Mouse (Mus musculus): ENCODE measurements around the gene B3gnt4. TPM values are rescaled to one million over a fixed set of nuclear protein-coding genes. Genes with fewer than 3 reads are reported as not detected.

Gene B3gnt4
- 1 to 10 TPM in 1 of 2 experiments, under 1 TPM in 1; 0.95 to 1.1 TPM for total RNA-seq (2021)
- long read RNA-seq, experiment 1, partial matches to known transcripts = 0 of 1 reads
- long read RNA-seq, experiment 1, other reads (novel, unspliced or antisense) = 0 of 1 reads
- long read RNA-seq, experiment 2, partial matches to known transcripts = 0 of 1 reads
- long read RNA-seq, experiment 2, other reads (novel, unspliced or antisense) = 0 of 1 reads

GRCm38 (mm10) chr5:123510160-123510559 is at the start of gene B3gnt4:
TSS of gene B3gnt4 (plus strand) at chr5:123510460.
- no peak for TF ChIP-seq CTCF (IDR thresholded peaks at IDR 0.05)
- intact Hi-C loops (cut with DNase I) = no loop called here
- DNase-seq (ENCODE audit: extremely low spot score in 1 of 2, low spot score in 2 of 2) = no peak
- Histone ChIP-seq H3K27ac (no peak within 1 kb of the TSS), H3K4me3 (no peak within 1 kb of the TSS)

DNA sequence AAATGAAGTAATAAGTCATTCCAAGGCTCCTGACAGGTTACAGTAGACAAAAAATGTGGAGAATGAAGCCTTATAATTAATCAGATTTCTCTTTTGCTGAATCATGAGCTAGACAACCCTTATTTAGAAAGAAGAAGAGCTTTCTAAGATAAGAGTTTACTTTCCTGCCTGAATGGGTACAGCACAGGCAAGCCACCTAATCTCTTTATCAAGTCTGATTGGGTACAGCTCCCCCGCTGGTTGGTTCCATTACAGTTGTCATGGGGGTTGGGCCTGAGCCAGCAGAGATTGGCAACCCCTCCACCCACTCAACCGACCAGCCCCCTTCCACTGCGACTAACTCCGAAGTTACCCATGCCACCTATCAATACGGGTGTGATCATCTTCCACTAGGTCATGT is 48.8 kb upstream of the B3gnt4 start:
- no peak for DNase-seq (ENCODE audit: extremely low spot score in 1 of 2, low spot score in 2 of 2)
- H3K4me3 ChIP-seq = no peak overlapping the region
- intact Hi-C loops (cut with DNase I) = no loop called here
- no peak overlapping the region for H3K27ac ChIP-seq
- TF ChIP-seq CTCF (IDR thresholded peaks at IDR 0.05) = no peak

- intact Hi-C loops (cut with DNase I) = no loop called here
- DNase-seq (ENCODE audit: extremely low spot score in 1 of 2, low spot score in 2 of 2) = no peak
- no peak for TF ChIP-seq CTCF (IDR thresholded peaks at IDR 0.05)
- no peak overlapping the region for H3K27ac ChIP-seq
- H3K4me3 ChIP-seq = no peak overlapping the region
Measured at GRCm38 (mm10) chr5:123464638-123465037, 45.6 kb upstream of the B3gnt4 start.

GRCm38 (mm10) chr5:123470784-123471400 is 39.4 kb upstream of the B3gnt4 start:
- Histone ChIP-seq H3K27ac (no peak overlapping the region), H3K4me3 (no peak overlapping the region)
- DNase-seq (ENCODE audit: extremely low spot score in 1 of 2, low spot score in 2 of 2) = no peak
- intact Hi-C loops (cut with DNase I) = no loop called here
- TF ChIP-seq CTCF (IDR thresholded peaks at IDR 0.05) = no peak

- intact Hi-C loops (cut with DNase I) = no loop called here
- no peak for TF ChIP-seq CTCF (IDR thresholded peaks at IDR 0.05)
- Histone ChIP-seq H3K27ac (no peak overlapping the region), H3K4me3 (no peak overlapping the region)
- no peak for DNase-seq (ENCODE audit: extremely low spot score in 1 of 2, low spot score in 2 of 2)
Measured at GRCm38 (mm10) chr5:123473817-123474216, 36.4 kb upstream of the B3gnt4 start.

- Histone ChIP-seq H3K4me3 (no peak overlapping the region), H3K27ac (no peak overlapping the region)
- TF ChIP-seq CTCF (IDR thresholded peaks at IDR 0.05) = no peak
- intact Hi-C loops (cut with DNase I) = no loop called here
- no peak for DNase-seq (ENCODE audit: extremely low spot score in 1 of 2, low spot score in 2 of 2)
Measured at GRCm38 (mm10) chr5:123487659-123488395, 22.4 kb upstream of the B3gnt4 start.

GRCm38 (mm10) chr5:123489112-123489785 is 21.0 kb upstream of the B3gnt4 start, which contains the start of the genes Lrrc43 and Il31:
TSS of gene Lrrc43 (plus strand) at chr5:123489305.
TSS of gene Il31 (minus strand) at chr5:123489489.
- no peak for TF ChIP-seq CTCF (IDR thresholded peaks at IDR 0.05)
- 0 out of 2 replicates have a peak within 1 kb of the TSS, but pooled peaks have one; percentile 5 for H3K4me3 ChIP-seq
- H3K27ac ChIP-seq = no peak within 1 kb of the TSS
- no peak for DNase-seq (ENCODE audit: extremely low spot score in 1 of 2, low spot score in 2 of 2)
- intact Hi-C loops (cut with DNase I) = no loop called here

DNA sequence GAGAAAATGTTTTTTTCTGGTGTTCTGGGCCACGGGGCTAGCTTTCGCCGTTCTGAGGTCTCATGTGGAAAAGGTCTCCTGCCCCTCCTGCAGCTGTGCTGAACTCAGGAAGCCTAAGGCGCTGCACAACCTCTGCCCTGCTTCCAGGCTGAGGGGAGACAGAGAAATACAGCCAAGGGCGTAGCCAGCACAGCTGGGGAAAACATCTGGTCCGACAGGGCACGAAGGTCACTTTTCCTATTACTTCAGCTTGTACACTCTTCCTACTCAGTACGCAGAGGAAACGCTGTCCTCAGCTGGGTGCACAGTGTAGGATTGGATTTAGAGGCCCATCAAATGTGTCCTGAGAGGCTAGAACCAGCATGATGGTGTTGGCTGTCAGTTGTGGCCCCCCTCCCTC is 20.3 kb upstream of the B3gnt4 start:
- H3K4me3 ChIP-seq = no peak overlapping the region
- no peak overlapping the region for H3K27ac ChIP-seq
- TF ChIP-seq CTCF (IDR thresholded peaks at IDR 0.05) = no peak
- no peak for DNase-seq (ENCODE audit: extremely low spot score in 1 of 2, low spot score in 2 of 2)
- intact Hi-C loops (cut with DNase I) = no loop called here

GRCm38 (mm10) chr5:123499717-123500116 is 10.5 kb upstream of the B3gnt4 start:
- intact Hi-C loops (cut with DNase I) = loop anchor here (2.0 to 5.0 kb wide), 4 partner anchors 23 to 247 kb away; partner anchors contain the start of gene Wdr66
- no peak overlapping the region for H3K27ac ChIP-seq
- peak in 1 of 2 experiments; percentile 36 for DNase-seq (ENCODE audit: extremely low spot score in 1 of 2, low spot score in 2 of 2)
- H3K4me3 ChIP-seq = no peak overlapping the region
- peak; percentile 65 for TF ChIP-seq CTCF (IDR thresholded peaks at IDR 0.05)

DNA sequence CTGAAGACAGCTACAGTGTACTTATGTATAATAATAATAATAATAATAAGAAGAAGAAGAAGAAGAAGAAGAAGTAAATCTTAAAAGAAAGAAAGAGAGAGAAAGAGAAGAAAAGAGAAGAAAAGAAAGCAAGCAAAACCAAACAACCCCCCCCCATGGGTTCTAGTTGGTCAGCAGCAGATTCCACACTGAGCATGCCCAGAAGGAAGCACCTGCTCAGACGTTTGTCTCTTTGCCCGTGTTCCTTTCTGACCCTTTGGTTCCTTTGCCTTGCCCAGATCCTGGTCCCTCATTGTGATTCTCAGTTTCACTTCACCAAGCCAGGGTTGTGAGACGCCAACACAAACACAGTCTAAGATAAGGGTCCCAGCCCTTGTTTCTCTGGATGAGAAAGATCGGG is 8.3 kb upstream of the B3gnt4 start:
- intact Hi-C loops (cut with DNase I) = no loop called here
- DNase-seq (ENCODE audit: extremely low spot score in 1 of 2, low spot score in 2 of 2) = no peak
- Histone ChIP-seq H3K27ac (no peak overlapping the region), H3K4me3 (no peak overlapping the region)
- TF ChIP-seq CTCF (IDR thresholded peaks at IDR 0.05) = no peak

DNA sequence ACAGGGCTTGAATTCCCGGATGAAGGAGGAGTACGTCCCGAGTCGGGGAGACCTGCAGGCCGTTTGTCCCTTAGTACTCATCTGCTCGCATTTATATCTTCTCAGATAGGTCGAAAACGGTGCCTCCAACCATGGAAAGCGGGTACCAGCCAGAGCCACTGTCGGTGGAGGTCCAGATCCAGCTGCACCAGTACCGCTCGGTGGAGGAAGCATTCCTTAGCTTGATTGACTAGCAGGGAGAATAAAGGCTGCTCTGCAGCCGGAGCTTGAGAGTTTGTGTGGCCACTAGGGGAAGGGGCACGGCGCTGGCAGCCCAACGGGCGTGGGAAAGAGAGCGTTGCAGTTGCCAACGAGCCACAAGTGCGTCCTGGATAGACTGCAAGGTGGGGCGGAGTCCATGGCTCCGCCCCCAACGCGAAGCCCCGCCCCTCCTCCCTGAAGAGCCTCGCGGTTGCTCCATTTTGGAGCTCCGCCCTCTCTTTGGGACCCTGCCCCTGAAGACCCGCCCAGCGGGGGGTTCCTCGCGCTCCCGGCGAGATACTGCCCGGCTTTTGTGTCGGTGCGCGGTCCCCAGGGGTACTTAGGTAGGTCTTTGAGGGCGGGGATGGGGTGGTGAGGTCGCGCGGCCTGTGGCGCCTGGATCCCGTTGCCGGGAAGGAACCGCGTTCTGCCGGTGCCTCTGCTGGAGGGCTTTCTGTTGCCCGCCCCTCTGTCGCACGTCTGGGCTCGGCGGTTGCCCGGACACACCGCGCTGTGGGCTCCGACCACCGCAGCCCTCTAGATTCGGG is 2.1 kb upstream of the B3gnt4 start:
- intact Hi-C loops (cut with DNase I) = no loop called here
- peak; percentile 21 for TF ChIP-seq CTCF (IDR thresholded peaks at IDR 0.05)
- Histone ChIP-seq H3K27ac (no peak overlapping the region), H3K4me3 (peak overlapping the region; percentile 57)
- peak; percentile 74 to 81 for DNase-seq (ENCODE audit: extremely low spot score in 1 of 2, low spot score in 2 of 2)

Measured in left cerebral cortex, adult 2 months (tissue).